Mouse (Mus musculus) MEL (cell line): ENCODE measurements at regions not wholly inside any gene's neighbourhood (a gene's known extent, or its start where the extent isn't known, plus 50 kb on each side); places are given as distances from the start of the nearest gene placed in this dataset.

Experiments used
- DNase-seq: peaks from one replicate; pipeline ENCODE4 v3.0.0; 2011; ENCODE audit warnings: low read depth, low spot score
- H3K27ac ChIP-seq: 2 replicates; pipeline ENCODE4 v1.5.1; 2012; ENCODE audit warnings: low read depth, mild to moderate bottlenecking, control low read depth, low read length, moderate library complexity; ENCODE audit not compliant: control insufficient read depth
- H3K27me3 ChIP-seq, 2 experiments: fragments of 150-350 bp in 1 of 2; sonication (generic) in 1 of 2; 2 replicates each; pipeline ENCODE4 v1.6.1; 2012; ENCODE audit warnings: low read length in 2 of 2, mild to moderate bottlenecking in 2 of 2, improper control_type of control experiment in 1 of 2, moderate library complexity in 1 of 2; ENCODE audit not compliant: insufficient read depth in 2 of 2, control insufficient read depth in 1 of 2
- H3K36me3 ChIP-seq, 2 experiments: 2 replicates each; pipeline ENCODE4 v1.6.1; 2012 to 2014; ENCODE audit warnings: low read length in 2 of 2, improper control_type of control experiment in 1 of 2, inconsistent platforms in 1 of 2, mild to moderate bottlenecking in 1 of 2; ENCODE audit not compliant: insufficient read depth in 2 of 2, control insufficient read depth in 1 of 2
- H3K4me1 ChIP-seq, 2 experiments: fragments of 150-350 bp in 1 of 2; sonication (generic) in 1 of 2; 2 replicates each; pipeline ENCODE4 v1.6.1; 2012; ENCODE audit warnings: low read length in 2 of 2, improper control_type of control experiment in 1 of 2, mild to moderate bottlenecking in 1 of 2; ENCODE audit not compliant: insufficient read depth in 2 of 2, control insufficient read depth in 1 of 2
- H3K4me3 ChIP-seq, 2 experiments: fragments of 150-350 bp in 1 of 2; sonication (generic) in 1 of 2; 2 replicates each; pipeline ENCODE4 v1.5.1; 2012; ENCODE audit warnings: low read depth in 2 of 2, low read length in 2 of 2, mild to moderate bottlenecking in 2 of 2, moderate library complexity in 2 of 2, control low read depth in 1 of 2, improper control_type of control experiment in 1 of 2; ENCODE audit not compliant: control insufficient read depth in 1 of 2, insufficient read depth in 1 of 2
- H3K79me2 ChIP-seq: 2 replicates; pipeline ENCODE4 v1.6.1; 2012; ENCODE audit warnings: mild to moderate bottlenecking, low read length, moderate library complexity; ENCODE audit not compliant: control insufficient read depth, poor library complexity, insufficient read depth
- H3K9ac ChIP-seq: 2 replicates; pipeline ENCODE4 v1.6.1; 2012; ENCODE audit warnings: low read depth, mild to moderate bottlenecking, control low read depth, low read length, moderate library complexity; ENCODE audit not compliant: control insufficient read depth, poor library complexity, severe bottlenecking
- H3K9me3 ChIP-seq: fragments of 150-350 bp; sonication (generic); replicated peaks from 2 replicates; pipeline ENCODE4 v1.6.1; 2012; ENCODE audit warnings: mild to moderate bottlenecking, low read length, improper control_type of control experiment, moderate library complexity; ENCODE audit not compliant: insufficient read depth
- BHLHE40 ChIP-seq: IDR thresholded peaks from 2 replicates; pipeline ENCODE4 v1.6.1; 2012; ENCODE audit warnings: low read depth, mild to moderate bottlenecking, inconsistent platforms, low read length, improper control_type of control experiment, borderline replicate concordance
- CHD1 ChIP-seq: IDR thresholded peaks from 2 replicates; pipeline ENCODE4 v1.6.1; 2012; ENCODE audit warnings: low read depth, mild to moderate bottlenecking, inconsistent platforms, low read length, improper control_type of control experiment
- E2F4 ChIP-seq: IDR thresholded peaks from 2 replicates; pipeline ENCODE4 v1.6.1; 2011; ENCODE audit warnings: low read depth, low read length, improper control_type of control experiment, borderline replicate concordance
- ELF1 ChIP-seq: IDR thresholded peaks from 2 replicates; pipeline ENCODE4 v1.6.1; 2014; ENCODE audit warnings: low read depth, mild to moderate bottlenecking, inconsistent platforms, low read length, improper control_type of control experiment, moderate library complexity
- EP300 ChIP-seq, 2 experiments: IDR thresholded peaks; 2 replicates each; pipeline ENCODE4 v1.6.1; 2011; ENCODE audit warnings: improper control_type of control experiment in 2 of 2, low read length in 2 of 2, low read depth in 1 of 2, mild to moderate bottlenecking in 1 of 2
- ETS1 ChIP-seq: IDR thresholded peaks from 2 replicates; pipeline ENCODE4 v1.6.1; 2012; ENCODE audit warnings: low read depth, mild to moderate bottlenecking, inconsistent platforms, low read length, improper control_type of control experiment, moderate library complexity
- GATA1 ChIP-seq: IDR thresholded peaks from 2 replicates; pipeline ENCODE4 v1.6.1; 2011; ENCODE audit warnings: low read depth, low read length, improper control_type of control experiment
- KAT2A ChIP-seq: conservative IDR thresholded peaks from 2 replicates; pipeline ENCODE4 v1.6.1; 2012; ENCODE audit warnings: low read depth, low read length, improper control_type of control experiment, inconsistent platforms
- MAFK ChIP-seq: IDR thresholded peaks from 2 replicates; pipeline ENCODE4 v1.6.1; 2011; ENCODE audit warnings: low read depth, mild to moderate bottlenecking, low read length, improper control_type of control experiment, borderline replicate concordance
- MAX ChIP-seq: IDR thresholded peaks from 2 replicates; pipeline ENCODE4 v1.6.1; 2011; ENCODE audit warnings: low read length, improper control_type of control experiment
- MAZ ChIP-seq: IDR thresholded peaks from 2 replicates; pipeline ENCODE4 v1.6.1; 2012; ENCODE audit warnings: low read depth, mild to moderate bottlenecking, inconsistent platforms, low read length, improper control_type of control experiment
- MEF2A ChIP-seq: IDR thresholded peaks from 2 replicates; pipeline ENCODE4 v1.6.1; 2014; ENCODE audit warnings: low read depth, mild to moderate bottlenecking, inconsistent platforms, low read length, improper control_type of control experiment; ENCODE audit not compliant: poor library complexity, insufficient replicate concordance, severe bottlenecking; ENCODE audit errors: extremely low read depth
- MYB ChIP-seq: IDR thresholded peaks from 2 replicates; pipeline ENCODE4 v1.6.1; 2011; ENCODE audit warnings: mild to moderate bottlenecking, low read depth, low read length, improper control_type of control experiment
- POLR2A ChIP-seq, 2 experiments: IDR thresholded peaks; 2 replicates each; pipeline ENCODE4 v1.6.1; 2011 to 2012; ENCODE audit warnings: low read length in 2 of 2, mild to moderate bottlenecking in 2 of 2, control low read depth in 1 of 2, improper control_type of control experiment in 1 of 2, low read depth in 1 of 2, moderate library complexity in 1 of 2; ENCODE audit not compliant: control insufficient read depth in 1 of 2, insufficient read depth in 1 of 2, poor library complexity in 1 of 2
- POLR2AphosphoS2 ChIP-seq: IDR thresholded peaks from 2 replicates; pipeline ENCODE4 v1.6.1; 2011; ENCODE audit warnings: low read length, improper control_type of control experiment
- POLR2AphosphoS5 ChIP-seq: IDR thresholded peaks from 2 replicates; pipeline ENCODE4 v1.6.1; 2012; ENCODE audit warnings: low read depth, borderline replicate concordance, mild to moderate bottlenecking, inconsistent platforms, low read length, moderate library complexity, mixed read lengths
- RAD21 ChIP-seq: IDR thresholded peaks from 2 replicates; pipeline ENCODE4 v1.6.1; 2011; ENCODE audit warnings: mild to moderate bottlenecking, low read depth, low read length, improper control_type of control experiment
- RCOR1 ChIP-seq: IDR thresholded peaks from 2 replicates; pipeline ENCODE4 v1.6.1; 2012; ENCODE audit warnings: low read depth, mild to moderate bottlenecking, inconsistent platforms, low read length, improper control_type of control experiment
- SIN3A ChIP-seq: IDR thresholded peaks from 2 replicates; pipeline ENCODE4 v1.6.1; 2012; ENCODE audit warnings: low read length, improper control_type of control experiment, inconsistent platforms
- SMC3 ChIP-seq: IDR thresholded peaks from 2 replicates; pipeline ENCODE4 v1.6.1; 2011; ENCODE audit warnings: low read depth, low read length, improper control_type of control experiment
- TCF12 ChIP-seq: IDR thresholded peaks from 2 replicates; pipeline ENCODE4 v1.6.1; 2014; ENCODE audit warnings: low read depth, mild to moderate bottlenecking, inconsistent platforms, low read length, improper control_type of control experiment, moderate library complexity
- USF1 ChIP-seq: IDR thresholded peaks from 2 replicates; pipeline ENCODE4 v1.6.1; 2014; ENCODE audit warnings: low read depth, mild to moderate bottlenecking, inconsistent platforms, low read length, improper control_type of control experiment, moderate library complexity
- ZC3H11A ChIP-seq: IDR thresholded peaks from 2 replicates; pipeline ENCODE4 v1.6.1; 2012; ENCODE audit warnings: low read depth, mild to moderate bottlenecking, inconsistent platforms, low read length, improper control_type of control experiment
- ZKSCAN1 ChIP-seq: IDR thresholded peaks from 2 replicates; pipeline ENCODE4 v1.6.1; 2012; ENCODE audit warnings: low read depth, mild to moderate bottlenecking, inconsistent platforms, low read length, improper control_type of control experiment, moderate library complexity

GRCm38 (mm10) chr1:101572256-101572655 lies 1799.7 kb downstream of the Cntnap5b start:
- Histone ChIP-seq H3K27me3 (no peaks in the 10 kb centered on the region), H3K4me3 (no peak overlapping the region), H3K4me1 (no peaks in the 10 kb centered on the region), H3K9me3 (no peaks in the 10 kb centered on the region), H3K36me3 (no peaks in the 10 kb centered on the region), H3K27ac (no peak overlapping the region), H3K9ac (no peak overlapping the region), H3K79me2 (no peaks in the 10 kb centered on the region)
- DNase-seq = no peak
- TF ChIP-seq MAFK = no peak
- no peak for TF ChIP-seq SMC3
- TF ChIP-seq POLR2AphosphoS5 = no peak
- TF ChIP-seq MAZ = no peak
- TF ChIP-seq ELF1 = no peak
- no peak for TF ChIP-seq MYB
- no peak for TF ChIP-seq CHD1
- TF ChIP-seq USF1 = no peak
- no peak for TF ChIP-seq ZKSCAN1
- no peak for TF ChIP-seq EP300 (IDR thresholded peaks at IDR 0.05; ENCODE audit: low read depth in 1 of 2, low read length in 2 of 2)
- TF ChIP-seq MEF2A = no peak
- TF ChIP-seq POLR2A (IDR thresholded peaks at IDR 0.05; ENCODE audit: control insufficient read depth in 1 of 2, insufficient read depth in 1 of 2, low read depth in 1 of 2, low read length in 2 of 2, poor library complexity in 1 of 2) = no peak

- no peaks in the 10 kb centered on the region for H3K36me3 ChIP-seq
- no peaks in the 10 kb centered on the region for H3K27me3 ChIP-seq
- H3K4me3 ChIP-seq = no peak overlapping the region
- H3K27ac ChIP-seq = no peak overlapping the region
- H3K9me3 ChIP-seq = no peaks in the 10 kb centered on the region
- no peak overlapping the region for H3K9ac ChIP-seq
- no peaks in the 10 kb centered on the region for H3K4me1 ChIP-seq
- no peaks in the 10 kb centered on the region for H3K79me2 ChIP-seq
- TF ChIP-seq KAT2A (no peak), TCF12 (no peak), RCOR1 (no peak), MAZ (no peak), E2F4 (no peak), BHLHE40 (no peak), ZC3H11A (no peak), USF1 (no peak), POLR2AphosphoS2 (no peak), MAX (no peak), SIN3A (no peak), ETS1 (no peak), EP300 (IDR thresholded peaks at IDR 0.05; ENCODE audit: low read depth in 1 of 2, low read length in 2 of 2) (no peak), RAD21 (no peak), GATA1 (no peak), ELF1 (no peak)
- DNase-seq = no peak
These were observed 1812.9 kb downstream of the Cntnap5b start for GRCm38 (mm10) chr1:101585325-101586028.
